19 mouse cellular contexts compared by ENCODE assay signal in genomic region chr14:57909297-57909696, GRCm38 (mm10). TPM values are rescaled to one million over a fixed set of nuclear protein-coding genes. Genes with fewer than 3 reads are reported as not detected.
DNase-seq lines count a peak whose midpoint lies in the region; ATAC-seq and TF ChIP-seq lines count a peak whose summit lies in the region.
"Had no signal": no experiment of that assay in that cellular context is flagged by ENCODE, and none has a peak within 500 bp of the region (broad histone marks: within the 10 kb centered on the region; RNA-seq: fewer than 3 reads in every experiment).

No protein-coding gene starts in this region.

- peaks cover 2% of the 10 kb centered on the region for H3K4me1 ChIP-seq in heart, adult 2 months (ENCODE audit: control insufficient read depth, insufficient read depth, low read length)
- no peaks in the 10 kb centered on the region for H3K4me1 ChIP-seq in midbrain, embryonic 15.5 days
- H3K4me1 ChIP-seq in midbrain, embryonic 14.5 days (ENCODE audit: control insufficient read depth, insufficient read depth, low read length) = no peaks in the 10 kb centered on the region
- peaks cover 5 to 20% of the 10 kb centered on the region in 2 experiments for H3K4me1 ChIP-seq in CH12.LX (ENCODE audit: control insufficient read depth in 1 of 2, insufficient read depth in 2 of 2)

- DNase-seq in heart, adult 2 months = no peak
- no peak for DNase-seq in heart, adult 18-20 months
- DNase-seq in midbrain, embryonic 14.5 days = no peak
- DNase-seq in CH12.LX (ENCODE audit: extremely low read depth) (no peak), MN1 (ENCODE audit: low spot score) (peak; percentile 17)
- DNase-seq in ovary, postnatal 10 days (ENCODE audit: low spot score) = no peak
- DNase-seq in left cerebral cortex, adult 9 months (ENCODE audit: low spot score in 2 of 2) = no peak
- DNase-seq: adrenal gland, adult 8-10 months; B cell, adult 2 months; cerebellum, postnatal 25 days; gastrocnemius, postnatal 25 days; heart, postnatal 10 days; kidney, adult 2 months; kidney, postnatal 25 days; lung, postnatal 10 days; retina, postnatal 1 day had no signal

- dilution Hi-C loops in CH12.LX (cut with MboI; ENCODE audit: extremely low pct_ligation_motif_present, extremely low pct_unique_long_range_greater_than_20kb, low sequenced_read_pairs) = no loop called here

- H3K79me2 ChIP-seq in heart, adult 2 months (replicated peaks; ENCODE audit: control insufficient read depth, insufficient read depth, low read length) = no peaks in the 10 kb centered on the region
- no peaks in the 10 kb centered on the region for H3K79me2 ChIP-seq in CH12.LX (replicated peaks; ENCODE audit: control insufficient read depth, extremely low read depth, insufficient read depth, poor library complexity, severe bottlenecking)

- ATAC-seq in midbrain, embryonic 15.5 days (replicated peaks) = 0 out of 2 replicates have a peak, but pooled peaks have one; percentile 31
- ATAC-seq in midbrain, embryonic 14.5 days (ENCODE audit: low FRiP score, low TSS enrichment) = no peak
- ATAC-seq: Patski had no signal

- H3K27ac ChIP-seq in heart, adult 2 months = peak overlapping the region; percentile 38; the same call in 1 of the 2 replicates
- H3K27ac ChIP-seq in midbrain, embryonic 15.5 days = no peak overlapping the region
- H3K27ac ChIP-seq in midbrain, embryonic 14.5 days (replicated peaks; ENCODE audit: low read depth, low read length) = no peak overlapping the region
- no peak overlapping the region for H3K27ac ChIP-seq in CH12.LX (ENCODE audit: insufficient read depth, low read depth)
- H3K27ac ChIP-seq: liver, embryonic 15.5 days had no signal

- in situ Hi-C loops in CH12.LX (cut with MboI; ENCODE audit: low pct_ligation_motif_present, low pct_unique_long_range_greater_than_20kb, low sequenced_read_pairs) = loop anchor here (25.0 kb wide), 1 partner anchor 522 kb away; the partner anchor contains the start of gene Cryl1

- TF ChIP-seq CTCF in heart, adult 2 months (IDR thresholded peaks at IDR 0.05) = no peak
- no peak for TF ChIP-seq CTCF in CH12.LX (conservative IDR thresholded peaks at IDR 0.05 in 1 of 2, IDR thresholded peaks at IDR 0.05 in 1 of 2; ENCODE audit: low read depth in 2 of 2, low read length in 2 of 2)

- TF ChIP-seq POLR2A in heart, adult 2 months (IDR thresholded peaks at IDR 0.05; ENCODE audit: insufficient read depth, low read depth, low read length) = no peak
- no peak for TF ChIP-seq POLR2A in CH12.LX (IDR thresholded peaks at IDR 0.05; ENCODE audit: low read depth, low read length)

- no peaks in the 10 kb centered on the region for H3K36me3 ChIP-seq in heart, adult 2 months (ENCODE audit: control insufficient read depth, insufficient read depth, low read length)
- no peaks in the 10 kb centered on the region for H3K36me3 ChIP-seq in midbrain, embryonic 15.5 days (replicated peaks)
- H3K36me3 ChIP-seq in midbrain, embryonic 14.5 days (ENCODE audit: control insufficient read depth, insufficient read depth, low read length) = no peaks in the 10 kb centered on the region
- no peaks in the 10 kb centered on the region for H3K36me3 ChIP-seq in CH12.LX (replicated peaks in 1 of 2; ENCODE audit: control insufficient read depth in 1 of 2, insufficient read depth in 1 of 2, low read length in 1 of 2)
- H3K36me3 ChIP-seq: liver, embryonic 15.5 days had no signal

- no peak overlapping the region for H3K4me2 ChIP-seq in midbrain, embryonic 15.5 days
- no peak overlapping the region for H3K4me2 ChIP-seq in midbrain, embryonic 14.5 days (ENCODE audit: low read length)
- H3K4me2 ChIP-seq in CH12.LX (ENCODE audit: insufficient read depth, low read depth, poor library complexity, severe bottlenecking) = no peak overlapping the region
- H3K4me2 ChIP-seq: liver, embryonic 15.5 days had no signal

- WGBS in heart, adult 2 months = 57% methylated on average over 5 of the region's 5 CpGs
- 69% methylated on average over 5 of the region's 5 CpGs for WGBS in midbrain, embryonic 15.5 days
- WGBS in midbrain, embryonic 14.5 days = 69% methylated on average over 5 of the region's 5 CpGs

- H3K9ac ChIP-seq in heart, adult 2 months (ENCODE audit: low read depth, low read length) = no peak overlapping the region
- no peak overlapping the region for H3K9ac ChIP-seq in midbrain, embryonic 15.5 days
- H3K9ac ChIP-seq in midbrain, embryonic 14.5 days (replicated peaks; ENCODE audit: low read length) = no peak overlapping the region
- H3K9ac ChIP-seq in CH12.LX (ENCODE audit: insufficient read depth, low read depth) = no peak overlapping the region
- H3K9ac ChIP-seq: liver, embryonic 15.5 days had no signal

- no peak overlapping the region for H3K4me3 ChIP-seq in heart, adult 2 months
- H3K4me3 ChIP-seq in midbrain, embryonic 15.5 days = no peak overlapping the region
- no peak overlapping the region for H3K4me3 ChIP-seq in midbrain, embryonic 14.5 days (replicated peaks; ENCODE audit: low read depth, low read length)
- no peak overlapping the region for H3K4me3 ChIP-seq in CH12.LX (replicated peaks in 1 of 3; ENCODE audit: low read depth in 2 of 3, low read length in 2 of 3, poor library complexity in 1 of 3)
- H3K4me3 ChIP-seq: liver, embryonic 15.5 days had no signal

- intact Hi-C loops in heart, adult 2 months (cut with DNase I) = loop anchor here (5.0 kb wide), 1 partner anchor 172 kb away; no protein-coding TSS in a partner anchor

- H3K9me3 ChIP-seq in midbrain, embryonic 15.5 days = no peaks in the 10 kb centered on the region
- H3K9me3 ChIP-seq in midbrain, embryonic 14.5 days (ENCODE audit: control insufficient read depth, low read length) = no peaks in the 10 kb centered on the region
- no peaks in the 10 kb centered on the region for H3K9me3 ChIP-seq in CH12.LX (replicated peaks; ENCODE audit: low read length)
- H3K9me3 ChIP-seq: liver, embryonic 15.5 days had no signal

- no peak for TF ChIP-seq EP300 in heart, adult 2 months (IDR thresholded peaks at IDR 0.05; ENCODE audit: insufficient read depth, low read depth, low read length)
- no peak for TF ChIP-seq EP300 in CH12.LX (IDR thresholded peaks at IDR 0.05; ENCODE audit: low read length)

- TF ChIP-seq RAD21 in CH12.LX (IDR thresholded peaks at IDR 0.05; ENCODE audit: low read depth, low read length) = no peak

- no peaks in the 10 kb centered on the region for H3K27me3 ChIP-seq in heart, adult 2 months (ENCODE audit: control insufficient read depth, insufficient read depth, low read length)
- no peaks in the 10 kb centered on the region for H3K27me3 ChIP-seq in midbrain, embryonic 15.5 days (replicated peaks)
- H3K27me3 ChIP-seq in midbrain, embryonic 14.5 days (ENCODE audit: control insufficient read depth, insufficient read depth, low read length) = no peaks in the 10 kb centered on the region
- no peaks in the 10 kb centered on the region for H3K27me3 ChIP-seq in CH12.LX (replicated peaks)
- H3K27me3 ChIP-seq: liver, embryonic 15.5 days; Patski had no signal

TF ChIP-seq in CH12.LX, 34 proteins besides CTCF, POLR2A, EP300 and RAD21:
- TF ChIP-seq HCFC1 (IDR thresholded peaks at IDR 0.05; ENCODE audit: low read depth, low read length) (no peak), ZNF384 (IDR thresholded peaks at IDR 0.05; ENCODE audit: low read depth, low read length) (peak; percentile 41; the same call in 1 of the 2 replicates), E2F4 (IDR thresholded peaks at IDR 0.05; ENCODE audit: insufficient replicate concordance, low read depth, low read length) (no peak), NRF1 (IDR thresholded peaks at IDR 0.05; ENCODE audit: low read depth, low read length) (no peak)

RNA-seq across cellular contexts. Expression of gene Zdhhc20, which starts 19.2 kb away (rescaled TPM):
- total RNA-seq in heart, adult 2 months (2021) = 1 to 10 TPM; 6.7 to 8.3 TPM
- 3.3 and 5.5 TPM in 2 replicates for polyA plus RNA-seq in heart, adult 2 months (2012; rRNA removed)
- 1 to 10 TPM; 5.8 to 8.0 TPM for total RNA-seq in heart, adult 18-20 months (2021)
- polyA plus RNA-seq in midbrain, embryonic 15.5 days (2015; fragmentation: Nextera tagmentation; extraction: Ambion mirVana) = 37.4 and 41.3 TPM in 2 replicates
- polyA plus RNA-seq in midbrain, embryonic 14.5 days (2014; fragmentation: Nextera tagmentation; extraction: Ambion mirVana) = 37.5 and 43.2 TPM in 2 replicates
- 9.4 and 10.4 TPM in 2 replicates for total RNA-seq in CH12.LX (2012; rRNA removed)
- total RNA-seq in CH12.LX (2014; rRNA removed) = 27.4 and 36.1 TPM in 2 replicates
- polyA plus RNA-seq in CH12.LX (2012; ENCODE audit: insufficient read length, low read depth) = 28.7 and 41.3 TPM in 2 replicates
